In the genomic region with DNA sequence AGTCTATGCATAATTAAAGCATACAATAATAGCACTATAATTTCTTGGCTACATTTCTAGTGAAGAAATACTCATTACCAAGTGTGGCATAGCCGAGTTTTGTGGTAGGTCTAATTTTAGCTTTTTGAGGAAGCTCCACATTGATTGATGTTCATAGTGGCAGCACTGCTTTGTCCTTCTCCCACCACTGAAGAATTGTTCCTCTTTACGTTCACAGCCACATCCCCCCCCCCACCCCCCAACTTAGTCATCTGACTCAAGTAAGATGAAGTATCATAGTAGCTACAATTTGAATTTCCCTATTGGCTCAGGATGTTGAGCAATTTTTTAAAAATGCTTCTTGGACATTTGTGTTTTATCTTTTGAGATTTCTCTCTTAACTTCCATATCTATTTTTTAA, we compare ENCODE assay signal across 27 mouse cellular contexts. TPM values are rescaled to one million over a fixed set of nuclear protein-coding genes. Genes with fewer than 3 reads are reported as not detected.
A peak's percentile ranks its signal among the peaks of the same experiment; 100 is the strongest.
DNase-seq lines count a peak whose midpoint lies in the region; ATAC-seq lines count a peak whose summit lies in the region.
"Had no signal": no experiment of that assay in that cellular context is flagged by ENCODE, and none has a peak within 500 bp of the region (broad histone marks: within the 10 kb centered on the region; RNA-seq: fewer than 3 reads in every experiment).

No protein-coding gene starts in this region.

- H3K4me2 ChIP-seq in midbrain, embryonic 14.5 days (ENCODE audit: low read length): no peak overlapping the region
- no peak overlapping the region for H3K4me2 ChIP-seq in forebrain, embryonic 14.5 days (ENCODE audit: low read length)
- H3K4me2 ChIP-seq: embryonic facial prominence, embryonic 13.5 days; forebrain, embryonic 12.5 days; heart, embryonic 12.5 days; hindbrain, embryonic 12.5 days; limb, embryonic 15.5 days; midbrain, embryonic 11.5 days had no signal

- no peak overlapping the region for H3K4me3 ChIP-seq in midbrain, embryonic 14.5 days (replicated peaks; ENCODE audit: low read depth, low read length)
- H3K4me3 ChIP-seq in forebrain, embryonic 14.5 days (ENCODE audit: low read depth, low read length): no peak overlapping the region
- H3K4me3 ChIP-seq: embryonic facial prominence, embryonic 13.5 days; erythroblast, embryonic 14.5 days; forebrain, embryonic 12.5 days; gastrocnemius, adult 2 months; heart, embryonic 12.5 days; hindbrain, embryonic 12.5 days; limb, embryonic 15.5 days had no signal

- no peaks in the 10 kb centered on the region for H3K9me3 ChIP-seq in midbrain, embryonic 14.5 days (ENCODE audit: control insufficient read depth, low read length)
- no peaks in the 10 kb centered on the region for H3K9me3 ChIP-seq in forebrain, embryonic 14.5 days (replicated peaks; ENCODE audit: control insufficient read depth, low read length)
- H3K9me3 ChIP-seq: embryonic facial prominence, embryonic 13.5 days; forebrain, embryonic 12.5 days; heart, embryonic 12.5 days; hindbrain, embryonic 12.5 days; limb, embryonic 15.5 days had no signal

- DNase-seq in 416B (ENCODE audit: low read depth) (peak; percentile 84), A20 (ENCODE audit: low read depth, low spot score) (peak; percentile 26)
- DNase-seq in gastrocnemius, postnatal 4 days (ENCODE audit: low spot score in 2 of 2): no peak
- DNase-seq in midbrain, embryonic 14.5 days: no peak
- DNase-seq in forebrain, embryonic 14.5 days (ENCODE audit: low spot score): no peak
- DNase-seq: adrenal gland, postnatal 36 days; cerebellum, adult 2 months; cerebellum, postnatal 25 days; embryo, embryonic 11 days; gastrocnemius, adult 2 months; heart, adult 18-20 months; heart, postnatal 10 days; left cerebral cortex, postnatal 4 days; lung, adult 2 months; right cerebral cortex, postnatal 14 days; spleen, adult 18-20 months had no signal

- no peaks in the 10 kb centered on the region for H3K36me3 ChIP-seq in midbrain, embryonic 14.5 days (ENCODE audit: control insufficient read depth, insufficient read depth, low read length)
- H3K36me3 ChIP-seq in forebrain, embryonic 14.5 days (ENCODE audit: control insufficient read depth, insufficient read depth, low read length): no peaks in the 10 kb centered on the region
- H3K36me3 ChIP-seq: embryonic facial prominence, embryonic 13.5 days; forebrain, embryonic 12.5 days; heart, embryonic 12.5 days; hindbrain, embryonic 12.5 days; limb, embryonic 15.5 days had no signal

- no peak overlapping the region for H3K27ac ChIP-seq in midbrain, embryonic 14.5 days (replicated peaks; ENCODE audit: low read depth, low read length)
- no peak overlapping the region for H3K27ac ChIP-seq in forebrain, embryonic 14.5 days (ENCODE audit: low read depth, low read length)
- H3K27ac ChIP-seq: embryonic facial prominence, embryonic 13.5 days; forebrain, embryonic 12.5 days; gastrocnemius, adult 2 months; hindbrain, embryonic 12.5 days; limb, embryonic 15.5 days had no signal

- WGBS in midbrain, embryonic 14.5 days: 79% methylated on average over 2 of the region's 2 CpGs
- WGBS in forebrain, embryonic 14.5 days: 66% methylated on average over 2 of the region's 2 CpGs

- H3K27me3 ChIP-seq in midbrain, embryonic 14.5 days (ENCODE audit: control insufficient read depth, insufficient read depth, low read length): no peaks in the 10 kb centered on the region
- no peaks in the 10 kb centered on the region for H3K27me3 ChIP-seq in forebrain, embryonic 14.5 days (replicated peaks; ENCODE audit: control insufficient read depth, insufficient read depth, low read length)
- H3K27me3 ChIP-seq: embryonic facial prominence, embryonic 13.5 days; forebrain, embryonic 12.5 days; heart, embryonic 12.5 days; hindbrain, embryonic 12.5 days; limb, embryonic 15.5 days had no signal

- ATAC-seq in common myeloid progenitor, adult 5-6 weeks (replicated peaks; ENCODE audit: low read depth, poor library complexity, severe bottlenecking): peak; percentile 96
- peak; percentile 87 for ATAC-seq in monocyte, adult 5-6 weeks (replicated peaks; ENCODE audit: insufficient number of reproducible peaks, low FRiP score, low TSS enrichment, poor library complexity, severe bottlenecking)
- ATAC-seq in midbrain, embryonic 14.5 days (ENCODE audit: low FRiP score, low TSS enrichment): no peak
- ATAC-seq in forebrain, embryonic 14.5 days: no peak
- ATAC-seq: intestine, postnatal 0 days; Patski had no signal

- H3K4me1 ChIP-seq in midbrain, embryonic 14.5 days (ENCODE audit: control insufficient read depth, insufficient read depth, low read length): no peaks in the 10 kb centered on the region
- H3K4me1 ChIP-seq in forebrain, embryonic 14.5 days (ENCODE audit: control insufficient read depth, insufficient read depth, low read length): no peaks in the 10 kb centered on the region
- H3K4me1 ChIP-seq: forebrain, embryonic 12.5 days; heart, embryonic 12.5 days; hindbrain, embryonic 12.5 days had no signal

- H3K9ac ChIP-seq in midbrain, embryonic 14.5 days (replicated peaks; ENCODE audit: low read length): no peak overlapping the region
- no peak overlapping the region for H3K9ac ChIP-seq in forebrain, embryonic 14.5 days (ENCODE audit: low read length)
- H3K9ac ChIP-seq: embryonic facial prominence, embryonic 13.5 days; forebrain, embryonic 12.5 days; heart, embryonic 12.5 days; hindbrain, embryonic 12.5 days; limb, embryonic 15.5 days had no signal

RNA-seq across cellular contexts. Expression of a gene that starts 32.4 kb away (rescaled TPM):
- total RNA-seq in common myeloid progenitor, adult 5-6 weeks (2017): 54.7 and 57.7 TPM in 2 replicates
- 84.6 to 91.2 TPM (median 86.2 TPM) in 3 replicates for total RNA-seq in monocyte, adult 5-6 weeks (2017)
- 10 to 100 TPM; 49.7 to 51.0 TPM for total RNA-seq in gastrocnemius, postnatal 4 days (2021)
- 99.8 and 106 TPM in 2 replicates for polyA plus RNA-seq in midbrain, embryonic 14.5 days (2014; fragmentation: Nextera tagmentation; extraction: Ambion mirVana)
- 70.6 and 75.6 TPM in 2 replicates for polyA plus RNA-seq in forebrain, embryonic 14.5 days (2014; fragmentation: Nextera tagmentation; extraction: Ambion mirVana)

RNA-seq across cellular contexts. Expression of a gene that starts 42.1 kb away (rescaled TPM):
- 0.87 and 1.9 TPM in 2 replicates for total RNA-seq in common myeloid progenitor, adult 5-6 weeks (2017)
- total RNA-seq in monocyte, adult 5-6 weeks (2017): 52.8 to 55.4 TPM (median 53.9 TPM) in 3 replicates
- 10 to 100 TPM; 25.0 to 27.0 TPM for total RNA-seq in gastrocnemius, postnatal 4 days (2021)
- 3.0 and 9.4 TPM in 2 replicates for polyA plus RNA-seq in midbrain, embryonic 14.5 days (2014; fragmentation: Nextera tagmentation; extraction: Ambion mirVana)
- 6.2 and 7.6 TPM in 2 replicates for polyA plus RNA-seq in forebrain, embryonic 14.5 days (2014; fragmentation: Nextera tagmentation; extraction: Ambion mirVana)
- polyA plus RNA-seq: erythroblast, embryonic 14.5 days had no signal

RNA-seq across cellular contexts. Expression of a gene that starts 47.6 kb away (rescaled TPM):
- total RNA-seq in common myeloid progenitor, adult 5-6 weeks (2017): 1.7 and 1.8 TPM in 2 replicates
- 6.7 to 13.1 TPM (median 8.1 TPM) in 3 replicates for total RNA-seq in monocyte, adult 5-6 weeks (2017)
- 1 to 10 TPM; 2.3 to 2.8 TPM for total RNA-seq in gastrocnemius, postnatal 4 days (2021)
- 131 and 247 TPM in 2 replicates for polyA plus RNA-seq in midbrain, embryonic 14.5 days (2014; fragmentation: Nextera tagmentation; extraction: Ambion mirVana)
- polyA plus RNA-seq in forebrain, embryonic 14.5 days (2014; fragmentation: Nextera tagmentation; extraction: Ambion mirVana): 88.2 and 103 TPM in 2 replicates
- polyA plus RNA-seq: erythroblast, embryonic 14.5 days had no signal

Comparison
In these comparisons a context has a peak if more than half of its experiments do, and no peak if none do; other contexts are left out.
1. DNase-seq: peak in 416B (single experiment) and A20 (single experiment); none in gastrocnemius, postnatal 4 days (0 of 2), midbrain, embryonic 14.5 days (single experiment) and forebrain, embryonic 14.5 days (single experiment).
2. ATAC-seq: peak in common myeloid progenitor, adult 5-6 weeks (single experiment) and monocyte, adult 5-6 weeks (single experiment); none in midbrain, embryonic 14.5 days (single experiment) and forebrain, embryonic 14.5 days (single experiment).